Mouse (Mus musculus) hindbrain, embryonic 12.5 days (tissue): Measurements from ENCODE around the gene Hist2h3c2. TPM values are rescaled to one million over a fixed set of nuclear protein-coding genes. Genes with fewer than 3 reads are reported as not detected.
"Not testable (repeated sequence)": the region's sequence is repeated elsewhere in the genome, so short reads cannot be mapped to it uniquely, and the experiment has no call there.

Experiments
- ATAC-seq: fragments of 200-750 bp; cut with Nextera tagmentation; 2 replicates; pipeline ENCODE4 v1.8.0; 2017; ENCODE audit warnings: moderate TSS enrichment; ENCODE audit not compliant: low FRiP score
- H3K27ac ChIP-seq: fragments of 300-500 bp; sonication (generic); 2 replicates; pipeline ENCODE4 v1.5.1; 2016; ENCODE audit warnings: mild to moderate bottlenecking
- H3K27me3 ChIP-seq: fragments of 300-500 bp; sonication (generic); 2 replicates; pipeline ENCODE4 v1.6.1; 2016; ENCODE audit warnings: mild to moderate bottlenecking
- H3K36me3 ChIP-seq: fragments of 300-500 bp; sonication (generic); 2 replicates; pipeline ENCODE4 v1.6.1; 2016; ENCODE audit warnings: mild to moderate bottlenecking
- H3K4me1 ChIP-seq: fragments of 300-500 bp; sonication (generic); 2 replicates; pipeline ENCODE4 v1.6.1; 2016
- H3K4me2 ChIP-seq: fragments of 300-500 bp; sonication (generic); replicated peaks from 2 replicates; pipeline ENCODE4 v1.6.1; 2016; ENCODE audit warnings: mild to moderate bottlenecking
- H3K4me3 ChIP-seq: fragments of 300-500 bp; sonication (generic); 2 replicates; pipeline ENCODE4 v1.5.1; 2016; ENCODE audit warnings: mild to moderate bottlenecking
- H3K9ac ChIP-seq: fragments of 300-500 bp; sonication (generic); 2 replicates; pipeline ENCODE4 v1.6.1; 2016; ENCODE audit warnings: mild to moderate bottlenecking, moderate library complexity
- H3K9me3 ChIP-seq: fragments of 300-500 bp; sonication (generic); replicated peaks from 2 replicates; pipeline ENCODE4 v1.6.1; 2016; ENCODE audit warnings: mild to moderate bottlenecking
- WGBS: fragments of 180-500 bp; shearing (Covaris S2); methylation state at CpG from one replicate; pipeline ENCODE4 v1.1.7; 2016; 5-methylcytosine and 5-hydroxymethylcytosine counted together
- polyA plus RNA-seq: library from polyadenylated mRNA; unstranded; fragments of >200 nt; fragmentation: Nextera tagmentation; extraction: Ambion mirVana; gene quantifications from 2 replicates; pipeline ENCODE4 v1.2.1, GENCODE M21; 2016

Hist2h3c2 gene
- polyA plus RNA-seq, 1 experiment from 2014 or later: 6.7 TPM

DNA sequence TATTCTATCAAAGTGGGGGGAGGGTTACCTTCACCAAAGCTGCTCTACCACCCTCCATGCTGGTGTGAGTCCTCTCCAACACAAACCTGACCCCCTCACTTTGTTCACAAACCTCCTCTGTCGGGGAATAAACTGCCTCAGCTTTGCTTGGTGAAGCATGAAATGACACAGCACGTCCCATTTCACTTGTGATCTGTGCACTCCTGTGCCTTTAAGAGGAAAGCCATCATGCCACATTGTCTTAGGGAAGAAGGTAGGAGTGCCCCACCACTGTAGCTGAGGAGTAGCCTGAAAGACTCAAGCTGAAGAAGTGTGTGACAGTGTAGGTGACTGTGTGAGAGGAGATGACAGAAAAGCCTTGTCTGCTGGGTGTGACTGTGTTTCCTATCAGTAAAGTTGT is 13.5 kb downstream of the Hist2h3c2 start:
- Histone ChIP-seq H3K4me3 (no peak overlapping the region), H3K36me3 (no peaks in the 10 kb centered on the region), H3K4me1 (peaks cover 27% of the 10 kb centered on the region), H3K9ac (no peak overlapping the region), H3K9me3 (no peaks in the 10 kb centered on the region), H3K27ac (no peak overlapping the region), H3K27me3 (no peaks in the 10 kb centered on the region), H3K4me2 (no peak overlapping the region)
- 27% methylated on average over 2 of the region's 2 CpGs for WGBS
- no peak for ATAC-seq

DNA sequence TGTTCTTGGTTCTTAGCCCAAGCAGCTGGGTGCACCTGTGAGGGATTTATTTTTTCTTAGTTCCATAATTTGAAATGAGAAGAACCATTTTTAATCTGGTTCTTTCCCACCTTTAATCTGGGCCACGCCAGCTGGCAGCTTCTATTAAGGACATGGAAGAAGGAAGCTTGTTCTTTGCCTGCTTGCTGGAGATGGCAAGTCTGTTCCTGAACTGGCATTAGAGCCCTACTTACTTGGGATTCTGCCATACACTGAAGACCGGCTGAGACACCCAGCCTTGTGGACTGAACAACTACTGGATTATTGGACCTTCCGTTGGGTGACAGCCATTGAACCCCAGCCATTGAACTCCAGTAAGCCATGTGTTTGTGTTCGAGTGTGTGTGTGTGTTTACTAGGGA is 16.2 kb downstream of the Hist2h3c2 start:
- peaks cover 32% of the 10 kb centered on the region for H3K4me1 ChIP-seq
- H3K27ac ChIP-seq: no peak overlapping the region
- H3K36me3 ChIP-seq: no peaks in the 10 kb centered on the region
- no peak overlapping the region; the same call in 1 of the 2 replicates for H3K4me2 ChIP-seq
- 90% methylated on average over 4 of the region's 4 CpGs for WGBS
- H3K9me3 ChIP-seq: no peaks in the 10 kb centered on the region
- H3K4me3 ChIP-seq: no peak overlapping the region
- no peak for ATAC-seq
- H3K27me3 ChIP-seq: no peaks in the 10 kb centered on the region
- H3K9ac ChIP-seq: no peak overlapping the region

DNA sequence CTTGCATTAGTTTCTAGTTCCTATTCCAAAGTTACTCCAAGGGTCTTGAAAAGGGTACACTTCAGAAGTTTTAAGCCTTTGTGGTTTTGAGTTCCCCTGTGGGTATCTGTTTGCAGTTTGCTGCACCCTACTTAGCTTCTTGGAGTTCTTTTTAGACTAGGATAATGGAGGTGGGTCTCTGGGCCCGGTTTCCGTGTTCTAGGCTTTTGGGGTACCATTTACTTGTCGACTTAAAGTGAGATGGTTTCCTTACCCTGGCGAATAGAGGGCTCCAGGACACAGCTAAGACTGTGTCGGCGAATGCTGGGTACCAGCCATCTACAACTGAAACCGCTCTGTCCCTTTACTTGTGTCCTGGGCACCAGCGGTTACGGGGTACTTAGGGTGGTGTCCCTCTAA is 17.3 kb downstream of the Hist2h3c2 start:
- H3K9ac ChIP-seq: peak overlapping the region; percentile 79
- no peaks in the 10 kb centered on the region for H3K27me3 ChIP-seq
- no peak for ATAC-seq
- peak overlapping the region; percentile 87 for H3K4me2 ChIP-seq
- peak overlapping the region; percentile 61 for H3K4me3 ChIP-seq
- 18% methylated on average over 9 of the region's 9 CpGs for WGBS
- H3K4me1 ChIP-seq: peaks cover 26% of the 10 kb centered on the region
- H3K27ac ChIP-seq: peak overlapping the region; percentile 98
- no peaks in the 10 kb centered on the region for H3K36me3 ChIP-seq
- H3K9me3 ChIP-seq: no peaks in the 10 kb centered on the region

- peak within 1 kb of the TSS; percentile 79 for H3K9ac ChIP-seq
- WGBS: under 1% methylated on average over 43 of the region's 43 CpGs
- no peaks in the 10 kb centered on the region for H3K36me3 ChIP-seq
- H3K27me3 ChIP-seq: no peaks in the 10 kb centered on the region
- peak within 1 kb of the TSS; percentile 87 for H3K4me2 ChIP-seq
- H3K9me3 ChIP-seq: no peaks in the 10 kb centered on the region
- H3K27ac ChIP-seq: peak within 1 kb of the TSS; percentile 98
- peaks cover 24% of the 10 kb centered on the region for H3K4me1 ChIP-seq
- H3K4me3 ChIP-seq: peak within 1 kb of the TSS; percentile 61
- ATAC-seq: peak; percentile 73
Measured at GRCm38 (mm10) chr3:96220765-96221639, 17.9 kb downstream of the Hist2h3c2 start, which contains the start of the genes Hist2h2ac and Hist2h2be. Gene Hist2h2ac (minus strand): TSS chr3:96220880. Gene Hist2h2be (plus strand): TSS chr3:96221119.

GRCm38 (mm10) chr3:96220131-96220764 is 18.7 kb downstream of the Hist2h3c2 start:
- not testable (repeated sequence) for H3K36me3 ChIP-seq, H3K27me3 ChIP-seq, H3K9me3 ChIP-seq
- under 1% methylated on average over 42 of the region's 47 CpGs for WGBS
- Histone ChIP-seq H3K4me2 (peak overlapping the region; percentile 87), H3K27ac (peak overlapping the region; percentile 98), H3K4me1 (peaks cover 23% of the 10 kb centered on the region), H3K4me3 (peak overlapping the region; percentile 61), H3K9ac (peak overlapping the region; percentile 79)
- ATAC-seq: peak; percentile 30

GRCm38 (mm10) chr3:96219661-96220130 is 19.2 kb downstream of the Hist2h3c2 start, which contains the start of the genes Bola1 and Hist2h2ab:
Gene Bola1 (minus strand): TSS chr3:96219709.
Gene Hist2h2ab (plus strand): TSS chr3:96219865.
- no peaks in the 10 kb centered on the region for H3K27me3 ChIP-seq
- under 1% methylated on average over 37 of the region's 37 CpGs for WGBS
- peak within 1 kb of the TSS; percentile 98 for H3K27ac ChIP-seq
- H3K9ac ChIP-seq: peak within 1 kb of the TSS; percentile 79
- no peaks in the 10 kb centered on the region for H3K9me3 ChIP-seq
- no peaks in the 10 kb centered on the region for H3K36me3 ChIP-seq
- H3K4me3 ChIP-seq: peak within 1 kb of the TSS; percentile 61
- H3K4me1 ChIP-seq: peaks cover 23% of the 10 kb centered on the region
- peak; percentile 93 for ATAC-seq
- peak within 1 kb of the TSS; percentile 87 for H3K4me2 ChIP-seq

- H3K27ac ChIP-seq: peak overlapping the region; percentile 98
- ATAC-seq: peak; percentile 62
- H3K4me3 ChIP-seq: peak overlapping the region; percentile 61
- H3K4me1 ChIP-seq: peaks cover 22% of the 10 kb centered on the region
- WGBS: under 1% methylated on average over 12 of the region's 12 CpGs
- peak overlapping the region; percentile 87 for H3K4me2 ChIP-seq
- H3K36me3 ChIP-seq: no peaks in the 10 kb centered on the region
- H3K9ac ChIP-seq: peak overlapping the region; percentile 79
- no peaks in the 10 kb centered on the region for H3K9me3 ChIP-seq
- no peaks in the 10 kb centered on the region for H3K27me3 ChIP-seq
Measured at GRCm38 (mm10) chr3:96219191-96219641, 19.7 kb downstream of the Hist2h3c2 start.

- Histone ChIP-seq H3K9ac (no peak overlapping the region), H3K4me3 (no peak overlapping the region), H3K9me3 (no peaks in the 10 kb centered on the region), H3K27ac (no peak overlapping the region), H3K36me3 (no peaks in the 10 kb centered on the region), H3K4me2 (no peak overlapping the region), H3K27me3 (peaks cover 7% of the 10 kb centered on the region; the same call in 1 of the 2 replicates), H3K4me1 (no peaks in the 10 kb centered on the region)
- ATAC-seq: no peak
- WGBS: 28% methylated on average over 15 of the region's 15 CpGs
Measured at GRCm38 (mm10) chr3:96209242-96209641, 29.7 kb downstream of the Hist2h3c2 start.

- Histone ChIP-seq H3K4me1 (no peaks in the 10 kb centered on the region), H3K9ac (no peak overlapping the region), H3K27ac (no peak overlapping the region), H3K4me3 (no peak overlapping the region), H3K4me2 (no peak overlapping the region), H3K36me3 (no peaks in the 10 kb centered on the region), H3K9me3 (no peaks in the 10 kb centered on the region), H3K27me3 (peaks cover 5% of the 10 kb centered on the region; the same call in 1 of the 2 replicates)
- ATAC-seq: no peak
- WGBS: 85% methylated on average over 3 of the region's 3 CpGs
Measured at GRCm38 (mm10) chr3:96207819-96208218, 31.1 kb downstream of the Hist2h3c2 start.

GRCm38 (mm10) chr3:96199731-96200130 is 39.2 kb downstream of the Hist2h3c2 start:
- Histone ChIP-seq H3K4me2 (no peak overlapping the region), H3K9me3 (no peaks in the 10 kb centered on the region), H3K27me3 (peaks cover 5% of the 10 kb centered on the region; the same call in 1 of the 2 replicates), H3K27ac (no peak overlapping the region), H3K4me1 (peaks cover 15% of the 10 kb centered on the region), H3K4me3 (no peak overlapping the region), H3K36me3 (peaks cover 6% of the 10 kb centered on the region; the same call in 1 of the 2 replicates), H3K9ac (no peak overlapping the region)
- WGBS: 76% methylated on average over 2 of the region's 2 CpGs
- no peak for ATAC-seq

DNA sequence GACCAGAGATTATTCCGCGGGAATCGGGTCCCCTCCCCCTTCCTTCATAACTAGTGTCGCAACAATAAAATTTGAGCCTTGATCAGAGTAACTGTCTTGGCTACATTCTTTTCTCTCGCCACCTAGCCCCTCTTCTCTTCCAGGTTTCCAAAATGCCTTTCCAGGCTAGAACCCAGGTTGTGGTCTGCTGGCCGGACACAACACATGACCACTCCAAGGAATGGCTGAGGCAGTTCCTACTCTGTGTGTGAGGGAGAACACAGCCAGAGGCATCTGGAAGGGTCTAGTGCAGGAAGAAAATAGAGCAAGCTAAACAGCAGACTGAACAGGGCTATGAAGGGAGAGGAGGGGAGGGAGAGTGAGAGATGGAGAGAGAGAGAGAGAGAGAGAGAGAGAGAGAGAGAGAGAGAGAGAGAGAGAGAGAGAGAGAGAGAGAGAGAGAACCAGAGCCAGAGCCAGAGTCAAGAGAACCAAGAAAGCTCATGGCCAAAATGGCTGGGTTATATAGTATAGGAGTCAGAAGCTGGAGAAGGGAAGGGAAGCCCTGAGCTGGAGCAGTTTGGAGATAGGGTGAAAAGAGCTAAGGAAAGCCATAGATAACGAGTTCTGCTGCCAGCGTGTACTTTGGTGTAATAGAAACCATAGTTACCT is 40.2 kb downstream of the Hist2h3c2 start:
- WGBS: 28% methylated on average over 8 of the region's 8 CpGs
- not testable (repeated sequence) for H3K9me3 ChIP-seq, H3K27me3 ChIP-seq, H3K27ac ChIP-seq, ATAC-seq, H3K9ac ChIP-seq, H3K4me3 ChIP-seq
- peaks cover 15% of the 10 kb centered on the region for H3K4me1 ChIP-seq
- H3K36me3 ChIP-seq: peaks cover 16% of the 10 kb centered on the region
- peak overlapping the region; percentile 96; the same call in 1 of the 2 replicates for H3K4me2 ChIP-seq
